Mouse (Mus musculus) myocyte (in vitro differentiated cells): ENCODE results near the gene Aif1l. TPM values are rescaled to one million over a fixed set of nuclear protein-coding genes. Genes with fewer than 3 reads are reported as not detected.

Experiments used
- H3K27me3 ChIP-seq: one replicate; pipeline ENCODE4 v1.6.1; 2011; ENCODE audit not compliant: control insufficient read depth, insufficient read depth, insufficient read length
- H3K36me3 ChIP-seq: one replicate; pipeline ENCODE4 v1.6.1; 2011; ENCODE audit not compliant: control insufficient read depth, insufficient read depth
- H3K4me2 ChIP-seq: one replicate; pipeline ENCODE4 v1.6.1; 2011; ENCODE audit warnings: low read depth, control low read depth
- H3K4me3 ChIP-seq: one replicate; pipeline ENCODE4 v1.5.1; 2011; ENCODE audit warnings: mild to moderate bottlenecking, control low read depth, moderate library complexity
- H3K79me2 ChIP-seq: one replicate; pipeline ENCODE4 v1.6.1; 2011; ENCODE audit not compliant: control insufficient read depth, insufficient read depth
- H3ac ChIP-seq: one replicate; pipeline ENCODE4 v1.6.1; 2011; ENCODE audit not compliant: control insufficient read depth, insufficient read length
- CEBPB ChIP-seq: IDR thresholded peaks from 2 replicates; pipeline ENCODE4 v1.6.1; 2011; ENCODE audit warnings: mild to moderate bottlenecking, moderate library complexity; ENCODE audit not compliant: poor library complexity, insufficient read depth, severe bottlenecking
- E2F4 ChIP-seq: IDR thresholded peaks from one replicate; pipeline ENCODE4 v1.6.1; 2011; ENCODE audit warnings: mild to moderate bottlenecking, control low read depth, moderate library complexity; ENCODE audit not compliant: insufficient read depth
- MAX ChIP-seq: IDR thresholded peaks from one replicate; pipeline ENCODE4 v1.6.1; 2011; ENCODE audit warnings: low read depth, mild to moderate bottlenecking, control low read depth
- MYOD1 ChIP-seq, 3 experiments: IDR thresholded peaks; one replicate each; pipeline ENCODE4 v1.6.1; 2011; ENCODE audit warnings: control low read depth in 2 of 3, low read depth in 2 of 3, mild to moderate bottlenecking in 2 of 3, moderate library complexity in 1 of 3; ENCODE audit not compliant: insufficient read length in 2 of 3, control insufficient read depth in 1 of 3
- MYOG ChIP-seq, 3 experiments: IDR thresholded peaks; one replicate each; pipeline ENCODE4 v1.6.1; 2011; ENCODE audit warnings: control low read depth in 2 of 3, low read depth in 2 of 3, mild to moderate bottlenecking in 2 of 3; ENCODE audit not compliant: insufficient read length in 2 of 3, control insufficient read depth in 1 of 3, insufficient read depth in 1 of 3
- POLR2A ChIP-seq: IDR thresholded peaks from one replicate; pipeline ENCODE4 v1.6.1; 2011; ENCODE audit warnings: low read depth, mild to moderate bottlenecking, control low read depth, moderate library complexity; ENCODE audit not compliant: insufficient read length
- POLR2AphosphoS2 ChIP-seq: IDR thresholded peaks from one replicate; pipeline ENCODE4 v1.6.1; 2011; ENCODE audit warnings: low read depth, control low read depth; ENCODE audit not compliant: insufficient read length
- REST ChIP-seq: IDR thresholded peaks from one replicate; pipeline ENCODE4 v1.6.1; 2011; ENCODE audit warnings: mild to moderate bottlenecking, control low read depth, moderate library complexity; ENCODE audit not compliant: insufficient read depth, insufficient read length
- SRF ChIP-seq: IDR thresholded peaks from one replicate; pipeline ENCODE4 v1.6.1; 2011; ENCODE audit warnings: low read depth; ENCODE audit not compliant: control insufficient read depth, insufficient read length
- TCF12 ChIP-seq: IDR thresholded peaks from one replicate; pipeline ENCODE4 v1.6.1; 2011; ENCODE audit warnings: mild to moderate bottlenecking, control low read depth; ENCODE audit not compliant: poor library complexity, insufficient read depth, severe bottlenecking
- TCF3 ChIP-seq: IDR thresholded peaks from one replicate; pipeline ENCODE4 v1.6.1; 2011; ENCODE audit warnings: low read depth, control low read depth; ENCODE audit not compliant: insufficient read length
- USF1 ChIP-seq: IDR thresholded peaks from one replicate; pipeline ENCODE4 v1.6.1; 2011; ENCODE audit warnings: low read depth, mild to moderate bottlenecking, control low read depth, moderate library complexity
- polyA plus RNA-seq: library from polyadenylated mRNA; unstranded; fragments of >200 nt; fragmentation: generic; extraction: Trizol; gene quantifications from one replicate; pipeline ENCODE4 v1.2.1, GENCODE M21; 2012; ENCODE audit warnings: missing spikeins

Gene Aif1l
- polyA plus RNA-seq, 1 experiment: 159 TPM

DNA sequence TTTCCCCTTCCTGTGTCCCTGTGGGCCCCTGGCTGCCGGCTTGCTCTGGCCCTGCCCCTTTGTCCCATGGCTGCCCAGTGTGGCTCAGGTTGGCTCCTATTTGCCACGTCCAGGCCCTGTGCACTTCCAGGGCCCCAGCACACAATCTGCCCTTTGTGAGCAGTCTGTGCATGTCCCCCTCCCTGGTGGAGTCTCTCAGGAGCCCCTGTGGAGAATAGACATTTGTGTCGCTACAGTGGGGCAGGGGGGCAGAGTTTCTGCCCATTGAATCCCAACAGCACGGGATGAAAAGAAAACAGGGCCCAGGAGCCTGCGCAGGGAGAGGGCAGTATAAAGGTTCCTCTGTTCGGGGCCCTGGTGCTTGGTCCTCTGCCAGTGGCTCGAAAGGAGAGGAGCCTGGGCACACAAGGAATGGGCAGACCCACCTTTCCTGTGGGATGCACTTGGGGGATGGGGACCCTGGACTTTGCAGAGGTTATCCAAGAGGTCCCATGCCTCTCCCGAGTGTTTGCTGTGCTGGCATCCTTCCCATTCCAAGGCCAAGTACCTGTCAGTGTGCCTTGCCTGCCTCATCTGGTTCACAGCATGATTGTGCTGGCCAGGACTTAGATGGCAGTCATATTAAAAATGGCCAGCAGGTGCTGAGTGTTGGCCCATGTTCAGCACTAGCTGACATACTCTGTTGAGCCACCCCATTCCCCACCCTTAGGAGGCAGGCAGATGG is 12.7 kb downstream of the Aif1l start:
- H3K4me2 ChIP-seq: peak overlapping the region; percentile 15
- no peaks in the 10 kb centered on the region for H3K36me3 ChIP-seq
- no peak overlapping the region for H3ac ChIP-seq
- no peaks in the 10 kb centered on the region for H3K79me2 ChIP-seq
- no peak overlapping the region for H3K4me3 ChIP-seq
- H3K27me3 ChIP-seq: no peaks in the 10 kb centered on the region
- TF ChIP-seq TCF12 (no peak), SRF (no peak), E2F4 (no peak), MAX (no peak), MYOG (IDR thresholded peaks at IDR 0.05; ENCODE audit: control insufficient read depth in 1 of 3, insufficient read depth in 1 of 3, insufficient read length in 2 of 3, low read depth in 2 of 3) (peak in 1 of 3 experiments; percentile 52), REST (no peak), POLR2AphosphoS2 (no peak), MYOD1 (IDR thresholded peaks at IDR 0.05; ENCODE audit: control insufficient read depth in 1 of 3, insufficient read length in 2 of 3, low read depth in 2 of 3) (peak in 2 of 3 experiments; percentile 54 to 69), CEBPB (no peak), USF1 (no peak), POLR2A (no peak), TCF3 (no peak)

DNA sequence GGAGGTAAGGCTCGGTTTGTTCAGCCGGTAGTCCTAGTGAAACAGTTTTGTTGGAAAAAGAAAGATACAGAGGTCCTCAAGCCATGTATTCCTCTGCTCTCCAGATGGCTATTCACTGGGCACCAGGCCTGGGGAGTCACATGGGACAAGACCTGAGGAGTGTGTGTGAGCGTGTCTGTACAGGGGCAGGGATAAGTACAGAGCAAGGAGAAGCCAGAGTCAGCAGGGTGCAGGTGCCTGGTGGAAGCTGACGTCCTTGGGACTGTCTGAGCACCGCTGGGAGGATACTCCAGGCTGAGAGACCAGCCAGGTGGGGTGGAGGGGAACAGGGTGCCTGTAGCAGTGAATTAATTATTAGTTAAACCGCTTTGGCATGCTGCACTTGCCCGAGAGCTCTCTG is 13.6 kb downstream of the Aif1l start:
- Histone ChIP-seq H3K4me2 (no peak overlapping the region), H3K79me2 (no peaks in the 10 kb centered on the region), H3K36me3 (no peaks in the 10 kb centered on the region), H3K27me3 (no peaks in the 10 kb centered on the region), H3K4me3 (no peak overlapping the region), H3ac (no peak overlapping the region)
- TF ChIP-seq MAX (no peak), POLR2AphosphoS2 (no peak), MYOD1 (IDR thresholded peaks at IDR 0.05; ENCODE audit: control insufficient read depth in 1 of 3, insufficient read length in 2 of 3, low read depth in 2 of 3) (no peak), POLR2A (no peak), USF1 (no peak), TCF12 (no peak), E2F4 (no peak), REST (no peak)

DNA sequence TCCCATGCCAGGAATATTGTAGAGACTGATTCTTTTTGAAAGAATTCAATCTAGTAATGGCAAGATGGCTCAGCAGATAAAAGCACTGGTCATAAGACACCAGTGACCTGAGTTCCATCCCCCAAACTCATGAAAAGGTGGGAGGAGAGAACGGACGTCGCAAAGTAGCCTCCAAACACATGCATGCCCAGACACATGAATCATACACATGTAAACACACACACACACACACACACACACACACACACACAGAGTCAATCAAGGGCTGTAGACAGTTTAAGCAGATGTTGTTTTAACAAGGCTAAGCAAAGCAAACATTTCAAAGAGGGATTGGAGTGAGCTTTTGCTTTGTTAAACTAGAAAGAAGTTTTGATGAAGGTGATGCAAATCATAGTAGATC is 14.3 kb downstream of the Aif1l start:
- Histone ChIP-seq H3K4me2 (no peak overlapping the region), H3K27me3 (no peaks in the 10 kb centered on the region), H3K36me3 (no peaks in the 10 kb centered on the region), H3ac (no peak overlapping the region), H3K4me3 (no peak overlapping the region), H3K79me2 (no peaks in the 10 kb centered on the region)
- no peak for TF ChIP-seq POLR2A
- no peak for TF ChIP-seq REST
- no peak for TF ChIP-seq CEBPB
- no peak for TF ChIP-seq USF1
- no peak for TF ChIP-seq TCF3
- TF ChIP-seq MYOG (IDR thresholded peaks at IDR 0.05; ENCODE audit: control insufficient read depth in 1 of 3, insufficient read depth in 1 of 3, insufficient read length in 2 of 3, low read depth in 2 of 3): no peak
- TF ChIP-seq TCF12: no peak
- TF ChIP-seq SRF: no peak
- TF ChIP-seq MAX: no peak

DNA sequence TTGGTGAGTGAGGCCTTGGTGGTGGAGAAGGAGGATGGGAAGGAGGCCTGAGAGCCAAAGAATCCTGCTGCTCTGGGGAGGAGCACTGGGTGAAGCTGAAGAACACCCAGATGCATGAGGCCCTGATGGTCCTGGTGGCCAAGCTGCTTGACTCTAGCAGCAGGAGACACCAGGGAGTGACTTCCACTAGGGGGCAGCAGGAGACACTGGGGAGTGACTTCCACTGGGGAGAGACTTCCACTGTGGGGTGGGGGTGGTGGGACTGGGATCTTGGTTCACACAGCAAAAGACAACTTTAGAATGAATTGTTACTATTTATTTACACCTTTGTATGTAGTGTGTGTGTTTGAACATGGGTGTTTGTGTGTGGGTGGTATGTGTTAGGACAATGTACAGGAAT is 15.2 kb downstream of the Aif1l start:
- Histone ChIP-seq H3K27me3 (no peaks in the 10 kb centered on the region), H3K79me2 (no peaks in the 10 kb centered on the region), H3K36me3 (no peaks in the 10 kb centered on the region), H3ac (no peak overlapping the region), H3K4me3 (no peak overlapping the region), H3K4me2 (no peak overlapping the region)
- TF ChIP-seq TCF12 (no peak), MYOG (IDR thresholded peaks at IDR 0.05; ENCODE audit: control insufficient read depth in 1 of 3, insufficient read depth in 1 of 3, insufficient read length in 2 of 3, low read depth in 2 of 3) (no peak), MYOD1 (IDR thresholded peaks at IDR 0.05; ENCODE audit: control insufficient read depth in 1 of 3, insufficient read length in 2 of 3, low read depth in 2 of 3) (no peak), REST (no peak), CEBPB (no peak)

DNA sequence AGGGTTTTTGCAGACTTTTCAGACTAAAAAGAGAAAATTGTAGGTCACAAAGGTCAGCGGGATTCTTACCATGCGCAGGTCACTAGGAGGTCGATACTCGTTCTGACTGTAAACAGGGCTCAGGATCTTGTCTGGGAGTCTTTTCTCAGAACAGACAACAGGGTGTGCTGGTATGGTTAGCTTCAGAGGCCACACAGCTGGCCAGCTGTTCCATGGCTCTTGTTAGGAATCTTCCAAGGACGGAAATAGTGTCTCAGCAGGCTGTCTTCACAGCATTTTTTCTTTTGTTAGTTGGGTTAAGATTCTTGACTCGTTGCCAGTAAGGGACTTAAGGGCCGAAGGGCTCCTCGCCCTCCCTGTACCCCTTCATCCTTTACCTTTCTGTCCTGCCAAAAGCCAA is 16.9 kb downstream of the Aif1l start:
- TF ChIP-seq MAX (no peak), USF1 (no peak), TCF3 (no peak), POLR2AphosphoS2 (no peak), TCF12 (no peak), MYOG (IDR thresholded peaks at IDR 0.05; ENCODE audit: control insufficient read depth in 1 of 3, insufficient read depth in 1 of 3, insufficient read length in 2 of 3, low read depth in 2 of 3) (no peak), E2F4 (no peak), SRF (no peak), MYOD1 (IDR thresholded peaks at IDR 0.05; ENCODE audit: control insufficient read depth in 1 of 3, insufficient read length in 2 of 3, low read depth in 2 of 3) (no peak), REST (no peak), POLR2A (no peak), CEBPB (no peak)

More for the DNA sequence above, 16.9 kb downstream of the Aif1l start:
- H3K79me2 ChIP-seq: no peaks in the 10 kb centered on the region
- H3K4me3 ChIP-seq: no peak overlapping the region
- H3K4me2 ChIP-seq: no peak overlapping the region
- H3K36me3 ChIP-seq: no peaks in the 10 kb centered on the region
- no peaks in the 10 kb centered on the region for H3K27me3 ChIP-seq
- H3ac ChIP-seq: no peak overlapping the region
